Mouse (Mus musculus): ENCODE data around the gene Cnpy1.

GRCm38 (mm10) chr5:28241423-28241822 lies 4.2 kb downstream of the Cnpy1 start:
- TF ChIP-seq CTCF (IDR thresholded peaks at IDR 0.05; ENCODE audit: extremely low read depth, insufficient read length, insufficient replicate concordance, low read depth, low read length): no peak
- TF ChIP-seq POLR2A (IDR thresholded peaks at IDR 0.05; ENCODE audit: low read depth, low read length): no peak
